9 mouse cellular contexts compared by ENCODE assay signal in genomic region chr7:28137613-28138012, GRCm38 (mm10). TPM values are rescaled to one million over a fixed set of nuclear protein-coding genes. Genes with fewer than 3 reads are reported as not detected.
DNase-seq lines count a peak whose midpoint lies in the region; ATAC-seq and TF ChIP-seq lines count a peak whose summit lies in the region.
"Had no signal": no experiment of that assay in that cellular context is flagged by ENCODE, and none has a peak within 500 bp of the region (broad histone marks: within the 10 kb centered on the region; RNA-seq: fewer than 3 reads in every experiment).

No protein-coding gene starts in this region.

- H3K4me2 ChIP-seq in hindbrain, embryonic 11.5 days (replicated peaks; ENCODE audit: low read depth, low read length) = no peak overlapping the region
- no peak overlapping the region for H3K4me2 ChIP-seq in hindbrain, embryonic 13.5 days
- H3K4me2 ChIP-seq in embryonic facial prominence, embryonic 12.5 days (replicated peaks) = no peak overlapping the region
- H3K4me2 ChIP-seq in limb, embryonic 14.5 days (replicated peaks; ENCODE audit: low read depth, low read length, severe bottlenecking) = no peak overlapping the region
- H3K4me2 ChIP-seq: embryonic facial prominence, embryonic 13.5 days had no signal

- no peaks in the 10 kb centered on the region for H3K4me1 ChIP-seq in hindbrain, embryonic 11.5 days (replicated peaks; ENCODE audit: control insufficient read depth, insufficient read depth, low read length)
- H3K4me1 ChIP-seq in hindbrain, embryonic 13.5 days (replicated peaks) = no peaks in the 10 kb centered on the region
- no peaks in the 10 kb centered on the region for H3K4me1 ChIP-seq in embryonic facial prominence, embryonic 12.5 days
- H3K4me1 ChIP-seq in limb, embryonic 14.5 days (ENCODE audit: control insufficient read depth, insufficient read depth, low read length) = no peaks in the 10 kb centered on the region
- H3K4me1 ChIP-seq: embryonic facial prominence, embryonic 13.5 days had no signal

- H3K4me3 ChIP-seq in hindbrain, embryonic 11.5 days (ENCODE audit: low read depth, low read length) = no peak overlapping the region
- no peak overlapping the region for H3K4me3 ChIP-seq in hindbrain, embryonic 13.5 days
- H3K4me3 ChIP-seq in embryonic facial prominence, embryonic 12.5 days = no peak overlapping the region
- H3K4me3 ChIP-seq in limb, embryonic 14.5 days (replicated peaks; ENCODE audit: low read length) = no peak overlapping the region
- H3K4me3 ChIP-seq: embryonic facial prominence, embryonic 13.5 days had no signal

- no peaks in the 10 kb centered on the region for H3K9me3 ChIP-seq in hindbrain, embryonic 11.5 days (ENCODE audit: control insufficient read depth, low read length)
- H3K9me3 ChIP-seq in hindbrain, embryonic 13.5 days = no peaks in the 10 kb centered on the region
- no peaks in the 10 kb centered on the region; the same call in 1 of the 2 replicates for H3K9me3 ChIP-seq in embryonic facial prominence, embryonic 12.5 days
- H3K9me3 ChIP-seq in limb, embryonic 14.5 days (ENCODE audit: control insufficient read depth, low read length) = no peaks in the 10 kb centered on the region
- H3K9me3 ChIP-seq: embryonic facial prominence, embryonic 13.5 days had no signal

- H3K27ac ChIP-seq in hindbrain, embryonic 11.5 days (ENCODE audit: low read depth, low read length) = no peak overlapping the region
- H3K27ac ChIP-seq in hindbrain, embryonic 13.5 days = no peak overlapping the region
- no peak overlapping the region for H3K27ac ChIP-seq in embryonic facial prominence, embryonic 12.5 days
- H3K27ac ChIP-seq in limb, embryonic 14.5 days (replicated peaks; ENCODE audit: low read depth, low read length) = no peak overlapping the region
- H3K27ac ChIP-seq: embryonic facial prominence, embryonic 13.5 days had no signal

- WGBS in hindbrain, embryonic 11.5 days = 58% methylated on average over 5 of the region's 5 CpGs
- 61% methylated on average over 5 of the region's 5 CpGs for WGBS in hindbrain, embryonic 13.5 days
- WGBS in embryonic facial prominence, embryonic 12.5 days = 68% methylated on average over 5 of the region's 5 CpGs
- 62% methylated on average over 5 of the region's 5 CpGs for WGBS in limb, embryonic 14.5 days

- DNase-seq in hindbrain, embryonic 11.5 days (ENCODE audit: low spot score) = peak; percentile 62
- peak; percentile 12 to 13 for DNase-seq in B cell, adult 2 months
- peak; percentile 76 for DNase-seq in R1 (ENCODE audit: low read depth, low spot score)
- DNase-seq in limb, embryonic 14.5 days (ENCODE audit: low spot score) = peak; percentile 39
- DNase-seq in thymus, postnatal 25 days = peak; percentile 18
- no peak for DNase-seq in heart, adult 11 months

- ATAC-seq in hindbrain, embryonic 11.5 days (ENCODE audit: low FRiP score) = no peak
- ATAC-seq in hindbrain, embryonic 13.5 days (ENCODE audit: low FRiP score) = no peak
- ATAC-seq in embryonic facial prominence, embryonic 12.5 days (ENCODE audit: insufficient number of reproducible peaks, insufficient read depth, low FRiP score, low TSS enrichment) = 0 out of 2 replicates have a peak, but pooled peaks have one; percentile 22
- no peak for ATAC-seq in limb, embryonic 14.5 days (ENCODE audit: low FRiP score, low read depth)

- H3K36me3 ChIP-seq in hindbrain, embryonic 11.5 days (ENCODE audit: control insufficient read depth, insufficient read depth, low read length) = no peaks in the 10 kb centered on the region
- H3K36me3 ChIP-seq in hindbrain, embryonic 13.5 days = no peaks in the 10 kb centered on the region
- H3K36me3 ChIP-seq in embryonic facial prominence, embryonic 12.5 days = no peaks in the 10 kb centered on the region
- H3K36me3 ChIP-seq in limb, embryonic 14.5 days (ENCODE audit: control insufficient read depth, insufficient read depth, low read length) = no peaks in the 10 kb centered on the region
- H3K36me3 ChIP-seq: embryonic facial prominence, embryonic 13.5 days had no signal

- no peaks in the 10 kb centered on the region for H3K27me3 ChIP-seq in hindbrain, embryonic 11.5 days (ENCODE audit: control insufficient read depth, insufficient read depth, low read length)
- peaks cover 11% of the 10 kb centered on the region; the same call in 1 of the 2 replicates for H3K27me3 ChIP-seq in hindbrain, embryonic 13.5 days
- no peaks in the 10 kb centered on the region for H3K27me3 ChIP-seq in embryonic facial prominence, embryonic 12.5 days
- H3K27me3 ChIP-seq in limb, embryonic 14.5 days (ENCODE audit: control insufficient read depth, insufficient read depth, low read length) = no peaks in the 10 kb centered on the region
- H3K27me3 ChIP-seq: embryonic facial prominence, embryonic 13.5 days had no signal

- no peak for TF ChIP-seq POLR2A in limb, embryonic 14.5 days (IDR thresholded peaks at IDR 0.05; ENCODE audit: borderline replicate concordance, extremely low read depth, insufficient read depth, insufficient read length)

- H3K9ac ChIP-seq in hindbrain, embryonic 11.5 days (ENCODE audit: low read depth, low read length) = no peak overlapping the region
- no peak overlapping the region for H3K9ac ChIP-seq in hindbrain, embryonic 13.5 days
- no peak overlapping the region for H3K9ac ChIP-seq in embryonic facial prominence, embryonic 12.5 days
- H3K9ac ChIP-seq in limb, embryonic 14.5 days (ENCODE audit: low read depth, low read length, severe bottlenecking) = no peak overlapping the region
- H3K9ac ChIP-seq: embryonic facial prominence, embryonic 13.5 days had no signal

RNA-seq across cellular contexts. Expression of gene 9530053A07Rik, which starts 8.3 kb away (rescaled TPM):
- polyA plus RNA-seq in hindbrain, embryonic 11.5 days (2014; fragmentation: Nextera tagmentation; extraction: Ambion mirVana) = 0.05 and 0.07 TPM in 2 replicates
- polyA plus RNA-seq in hindbrain, embryonic 13.5 days (2015; fragmentation: Nextera tagmentation; extraction: Ambion mirVana) = 0.06 and 0.16 TPM in 2 replicates
- 0.04 TPM in 2 replicates for polyA plus RNA-seq in embryonic facial prominence, embryonic 12.5 days (2016; fragmentation: Nextera tagmentation; extraction: Ambion mirVana)
- not detected in 2 replicates for polyA plus RNA-seq in limb, embryonic 14.5 days (2012; rRNA removed)
- polyA plus RNA-seq in limb, embryonic 14.5 days (2014; fragmentation: Nextera tagmentation; extraction: Ambion mirVana) = not detected in 2 replicates

RNA-seq across cellular contexts. Expression of gene Fbl, which starts 31.9 kb away (rescaled TPM):
- 38.3 and 45.9 TPM in 2 replicates for polyA plus RNA-seq in hindbrain, embryonic 11.5 days (2014; fragmentation: Nextera tagmentation; extraction: Ambion mirVana)
- 84.2 and 92.0 TPM in 2 replicates for polyA plus RNA-seq in hindbrain, embryonic 13.5 days (2015; fragmentation: Nextera tagmentation; extraction: Ambion mirVana)
- polyA plus RNA-seq in embryonic facial prominence, embryonic 12.5 days (2016; fragmentation: Nextera tagmentation; extraction: Ambion mirVana) = 155 TPM in 2 replicates
- 238 and 299 TPM in 2 replicates for polyA plus RNA-seq in limb, embryonic 14.5 days (2012; rRNA removed)
- polyA plus RNA-seq in limb, embryonic 14.5 days (2014; fragmentation: Nextera tagmentation; extraction: Ambion mirVana) = 43.7 and 45.9 TPM in 2 replicates

RNA-seq across cellular contexts. Expression of gene Dyrk1b, which starts 41.7 kb away (rescaled TPM):
- polyA plus RNA-seq in hindbrain, embryonic 11.5 days (2014; fragmentation: Nextera tagmentation; extraction: Ambion mirVana) = 18.1 and 23.5 TPM in 2 replicates
- 15.1 and 16.3 TPM in 2 replicates for polyA plus RNA-seq in hindbrain, embryonic 13.5 days (2015; fragmentation: Nextera tagmentation; extraction: Ambion mirVana)
- 18.3 and 19.8 TPM in 2 replicates for polyA plus RNA-seq in embryonic facial prominence, embryonic 12.5 days (2016; fragmentation: Nextera tagmentation; extraction: Ambion mirVana)
- polyA plus RNA-seq in limb, embryonic 14.5 days (2012; rRNA removed) = 26.0 and 37.8 TPM in 2 replicates
- 13.8 and 15.7 TPM in 2 replicates for polyA plus RNA-seq in limb, embryonic 14.5 days (2014; fragmentation: Nextera tagmentation; extraction: Ambion mirVana)
